14 mouse cellular contexts compared by ENCODE assay signal in the genomic region with DNA sequence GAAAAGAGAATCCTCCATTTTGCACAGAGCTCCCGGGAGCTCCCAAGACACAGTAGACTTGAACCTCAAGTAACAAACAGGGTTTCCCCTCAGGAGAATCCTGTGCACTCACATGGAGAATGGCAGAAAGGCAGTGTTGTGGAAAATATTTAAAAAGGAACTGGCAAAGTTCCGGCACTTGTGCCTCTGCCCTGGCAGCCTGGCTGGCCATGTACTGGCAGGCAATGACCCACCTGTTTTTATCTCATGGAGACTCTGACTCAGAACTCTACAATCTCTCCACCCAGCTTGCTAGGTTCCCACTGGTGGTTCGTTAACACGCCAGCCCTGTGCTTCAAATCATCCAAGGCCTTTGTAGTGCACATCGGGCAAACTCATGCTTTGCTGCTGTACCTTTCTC.
DNase-seq lines count a peak whose midpoint lies in the region.
"Had no signal": no experiment of that assay in that cellular context is flagged by ENCODE, and none has a peak within 500 bp of the region (broad histone marks: within the 10 kb centered on the region; RNA-seq: fewer than 3 reads in every experiment).

No protein-coding gene starts in this region.

- DNase-seq in heart, adult 11 months = peak; percentile 71
- no peak for DNase-seq in heart, postnatal 4 days
- DNase-seq in brain, adult 2 months (ENCODE audit: low read depth, low spot score) = peak; percentile 34
- DNase-seq in cerebellum, adult 9-10 months = peak; percentile 82
- peak; percentile 48 to 60 for DNase-seq in cerebellum, postnatal 36 days
- no peak for DNase-seq in spleen, postnatal 10 days (ENCODE audit: low spot score in 2 of 2)
- DNase-seq in urinary bladder, postnatal 36 days (ENCODE audit: low spot score in 2 of 2) = no peak
- DNase-seq: adrenal gland, postnatal 25 days; gastrocnemius, postnatal 10 days; kidney, adult 9 months; kidney, postnatal 14 days; liver, postnatal 0 days; lung, postnatal 10 days; thymus, postnatal 14 days had no signal

Comparison
In these comparisons a context has a peak if more than half of its experiments do, and no peak if none do; other contexts are left out.
1. DNase-seq: peak in heart, adult 11 months (single experiment), brain, adult 2 months (single experiment), cerebellum, adult 9-10 months (single experiment) and cerebellum, postnatal 36 days (2 of 2); none in heart, postnatal 4 days (single experiment), spleen, postnatal 10 days (0 of 2) and urinary bladder, postnatal 36 days (0 of 2).